Comparison of ENCODE assay signal across 8 mouse cellular contexts in the genomic region with DNA sequence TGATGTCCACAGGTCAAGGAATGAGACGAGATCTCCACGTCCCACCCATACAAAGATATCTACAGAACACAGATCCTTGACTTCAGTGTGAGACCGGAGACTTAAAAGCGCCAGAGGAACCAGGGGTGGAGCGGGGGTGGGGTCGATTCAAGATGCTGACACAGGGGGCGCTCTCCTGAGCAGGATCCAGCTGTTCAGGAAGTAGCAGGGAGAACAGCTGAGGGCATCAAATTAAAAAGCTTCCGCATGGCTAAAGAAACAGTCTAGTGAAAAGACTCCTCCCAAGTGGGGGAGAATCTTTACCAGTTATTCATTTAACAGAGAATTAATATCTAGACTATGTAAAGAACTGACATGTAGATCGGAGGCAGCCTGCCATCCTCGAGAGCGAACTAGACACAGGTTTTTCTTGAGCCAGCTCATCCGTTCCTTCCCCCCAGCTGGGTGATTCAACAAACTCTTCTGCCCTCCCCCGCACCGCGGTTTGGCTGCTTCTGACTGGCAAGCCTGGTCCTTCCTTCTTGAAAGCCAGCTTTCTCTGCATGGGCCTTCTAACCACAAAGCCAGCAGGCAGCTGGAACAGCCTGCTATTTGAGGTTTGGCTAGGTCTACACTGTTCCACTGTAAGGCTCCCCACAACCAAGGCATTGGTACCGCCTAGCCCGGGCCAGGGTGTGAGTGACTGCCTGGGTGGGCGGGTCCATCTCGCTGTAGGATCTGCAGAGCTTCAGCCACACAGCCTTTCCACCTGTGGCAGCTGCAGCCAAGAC.
A peak's percentile ranks its signal among the peaks of the same experiment; 100 is the strongest.
DNase-seq lines count a peak whose midpoint lies in the region; ATAC-seq lines count a peak whose summit lies in the region.

No protein-coding gene starts in this region.

- peak; percentile 54 for DNase-seq in adrenal gland, adult 8-10 months
- DNase-seq in frontal cortex, postnatal 10 days (ENCODE audit: low spot score in 2 of 2) = peak; percentile 69 to 84
- DNase-seq in layer of hippocampus, adult 18-20 months (ENCODE audit: low spot score in 2 of 2) = peak; percentile 73 to 85
- DNase-seq in lung, adult 18-20 months = peak; percentile 79 to 81
- DNase-seq in right cerebral cortex, postnatal 36 days (ENCODE audit: low spot score in 2 of 2) = peak; percentile 88 to 90
- no peak for DNase-seq in midbrain, embryonic 11.5 days (ENCODE audit: low spot score, missing footprints)

- 61% methylated on average over 19 of the region's 19 CpGs for WGBS in intestine, embryonic 16.5 days
- WGBS in intestine, embryonic 15.5 days = 62% methylated on average over 19 of the region's 19 CpGs
- WGBS in midbrain, embryonic 11.5 days = 62% methylated on average over 19 of the region's 19 CpGs

- no peak overlapping the region for H3K9ac ChIP-seq in intestine, embryonic 16.5 days (ENCODE audit: low read depth, low read length)
- H3K9ac ChIP-seq in intestine, embryonic 15.5 days = no peak overlapping the region
- no peak overlapping the region for H3K9ac ChIP-seq in midbrain, embryonic 11.5 days (ENCODE audit: low read length)

- 0 out of 2 replicates have a peak, but pooled peaks have one; percentile 33 for ATAC-seq in intestine, embryonic 16.5 days
- no peak for ATAC-seq in intestine, embryonic 15.5 days
- ATAC-seq in midbrain, embryonic 11.5 days (ENCODE audit: low FRiP score) = no peak

- H3K4me1 ChIP-seq in intestine, embryonic 16.5 days (ENCODE audit: control insufficient read depth, insufficient read depth, low read length) = 0 out of 2 replicates have a peak, but pooled peaks cover 3% of the 10 kb centered on the region
- 0 out of 2 replicates have a peak, but pooled peaks cover 3% of the 10 kb centered on the region for H3K4me1 ChIP-seq in intestine, embryonic 15.5 days (replicated peaks)
- peaks cover 6% of the 10 kb centered on the region for H3K4me1 ChIP-seq in midbrain, embryonic 11.5 days (ENCODE audit: control insufficient read depth, insufficient read depth, low read length)

- H3K27me3 ChIP-seq in intestine, embryonic 16.5 days (replicated peaks; ENCODE audit: control insufficient read depth, insufficient read depth, low read length) = no peaks in the 10 kb centered on the region
- no peaks in the 10 kb centered on the region; the same call in 1 of the 2 replicates for H3K27me3 ChIP-seq in intestine, embryonic 15.5 days (replicated peaks)
- no peaks in the 10 kb centered on the region; the same call in 1 of the 2 replicates for H3K27me3 ChIP-seq in midbrain, embryonic 11.5 days (ENCODE audit: control insufficient read depth, insufficient read depth, low read length)

- H3K4me3 ChIP-seq in intestine, embryonic 16.5 days (ENCODE audit: low read length) = no peak overlapping the region
- no peak overlapping the region for H3K4me3 ChIP-seq in intestine, embryonic 15.5 days (replicated peaks)
- H3K4me3 ChIP-seq in midbrain, embryonic 11.5 days (ENCODE audit: low read depth, low read length) = no peak overlapping the region

- no peak overlapping the region for H3K4me2 ChIP-seq in intestine, embryonic 16.5 days (ENCODE audit: low read depth, low read length)
- no peak overlapping the region for H3K4me2 ChIP-seq in intestine, embryonic 15.5 days (replicated peaks)
- H3K4me2 ChIP-seq in midbrain, embryonic 11.5 days = no peak overlapping the region

- H3K27ac ChIP-seq in intestine, embryonic 16.5 days (ENCODE audit: low read length) = no peak overlapping the region
- no peak overlapping the region for H3K27ac ChIP-seq in intestine, embryonic 15.5 days
- no peak overlapping the region for H3K27ac ChIP-seq in midbrain, embryonic 11.5 days (ENCODE audit: low read depth, low read length)

- no peaks in the 10 kb centered on the region for H3K9me3 ChIP-seq in intestine, embryonic 16.5 days (ENCODE audit: control insufficient read depth, low read length)
- no peaks in the 10 kb centered on the region for H3K9me3 ChIP-seq in intestine, embryonic 15.5 days
- no peaks in the 10 kb centered on the region for H3K9me3 ChIP-seq in midbrain, embryonic 11.5 days (ENCODE audit: control insufficient read depth, low read length)

- no peaks in the 10 kb centered on the region for H3K36me3 ChIP-seq in intestine, embryonic 16.5 days (ENCODE audit: control insufficient read depth, insufficient read depth, low read length)
- no peaks in the 10 kb centered on the region for H3K36me3 ChIP-seq in intestine, embryonic 15.5 days
- H3K36me3 ChIP-seq in midbrain, embryonic 11.5 days (ENCODE audit: control insufficient read depth, insufficient read depth, low read length) = no peaks in the 10 kb centered on the region
